Mouse (Mus musculus) testis, adult 2 months (tissue): Measurements from ENCODE around the gene Sp2.

Experiments used
- CTCF ChIP-seq: fragments of 200-500 bp; IDR thresholded peaks from 2 replicates; pipeline ENCODE4 v1.5.1; 2012; ENCODE audit warnings: low read depth, mild to moderate bottlenecking, inconsistent platforms, low read length, moderate library complexity; ENCODE audit not compliant: control insufficient read depth, insufficient read depth, insufficient replicate concordance
- POLR2A ChIP-seq: fragments of 200-500 bp; IDR thresholded peaks from 2 replicates; pipeline ENCODE4 v1.6.1; 2012; ENCODE audit warnings: low read depth, mild to moderate bottlenecking, inconsistent platforms, low read length, moderate library complexity; ENCODE audit not compliant: control insufficient read depth

DNA sequence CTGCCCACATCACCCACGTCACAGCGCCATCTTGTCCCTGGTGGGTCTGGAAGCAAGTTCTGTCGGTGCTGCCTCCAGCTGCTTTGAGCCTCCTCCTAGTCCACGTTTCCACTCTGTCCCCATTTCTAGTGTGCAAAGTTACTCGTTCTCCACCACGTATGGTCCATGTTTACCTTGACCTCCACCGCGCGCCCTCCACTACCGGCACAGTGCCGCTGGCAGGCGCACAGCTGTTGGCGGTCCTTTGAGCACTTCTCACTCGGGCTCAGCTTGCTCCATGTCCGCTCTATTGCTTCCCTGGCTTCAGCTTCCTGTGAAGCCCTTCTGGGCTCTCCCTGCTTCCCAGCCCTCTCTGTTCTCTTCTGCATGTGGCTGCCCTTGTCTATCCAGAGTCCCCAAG lies 1.3 kb downstream of the Sp2 start:
- TF ChIP-seq POLR2A = no peak
- TF ChIP-seq CTCF = no peak
